Mouse (Mus musculus): ENCODE measurements at regions not wholly inside any gene's neighbourhood (a gene's known extent, or its start where the extent isn't known, plus 50 kb on each side); places are given as distances from the start of the nearest gene placed in this dataset.

DNA sequence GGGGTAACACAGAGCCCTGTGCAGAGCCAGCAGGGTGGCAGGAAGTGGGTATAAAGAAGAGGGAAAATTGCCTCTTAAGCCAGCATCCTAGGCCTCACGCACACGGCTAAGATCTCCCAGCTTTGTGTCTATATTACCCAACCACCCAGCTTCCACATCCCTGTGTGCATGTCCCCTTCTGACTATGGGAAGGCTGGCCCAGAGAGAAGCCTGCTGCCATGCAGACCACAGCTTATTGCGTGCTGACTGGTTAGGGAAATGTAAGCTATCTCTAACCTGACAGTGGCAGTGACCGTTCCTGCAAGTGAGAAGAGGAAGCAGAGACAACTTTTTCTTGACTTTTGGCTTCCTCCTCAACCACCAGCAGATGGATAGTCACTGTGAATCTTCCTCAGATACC, 136.7 kb upstream of the Agap1 start:
- no peaks in the 10 kb centered on the region for H3K36me3 ChIP-seq (ENCODE audit: control insufficient read depth in 1 of 2, insufficient read depth in 2 of 2, low read length in 2 of 2)
- H3K27me3 ChIP-seq (ENCODE audit: control insufficient read depth in 1 of 2, insufficient read depth in 2 of 2, low read length in 2 of 2) = no peaks in the 10 kb centered on the region
- TF ChIP-seq NRF1 (IDR thresholded peaks at IDR 0.05; ENCODE audit: insufficient read depth, low read depth, low read length, poor library complexity, severe bottlenecking) (no peak), ZC3H11A (IDR thresholded peaks at IDR 0.05; ENCODE audit: low read depth, low read length) (no peak), RAD21 (IDR thresholded peaks at IDR 0.05; ENCODE audit: low read depth, low read length) (no peak), MAFK (IDR thresholded peaks at IDR 0.05; ENCODE audit: borderline replicate concordance, low read depth, low read length) (no peak), HCFC1 (IDR thresholded peaks at IDR 0.05; ENCODE audit: low read depth, low read length) (no peak), NELFE (IDR thresholded peaks at IDR 0.05; ENCODE audit: low read depth, low read length) (no peak), USF1 (IDR thresholded peaks at IDR 0.05; ENCODE audit: low read depth, low read length) (no peak), UBTF (IDR thresholded peaks at IDR 0.05; ENCODE audit: borderline replicate concordance, insufficient read depth, low read depth, low read length) (no peak), CHD1 (IDR thresholded peaks at IDR 0.05; ENCODE audit: low read depth, low read length) (no peak), POLR2AphosphoS5 (IDR thresholded peaks at IDR 0.05; ENCODE audit: borderline replicate concordance, low read depth, low read length) (no peak), POLR2AphosphoS2 (IDR thresholded peaks at IDR 0.05; ENCODE audit: low read length) (no peak), MYB (IDR thresholded peaks at IDR 0.05; ENCODE audit: low read depth, low read length) (no peak), GABPA (IDR thresholded peaks at IDR 0.05; ENCODE audit: low read depth, low read length) (no peak), EP300 (IDR thresholded peaks at IDR 0.05; ENCODE audit: low read depth in 1 of 2, low read length in 2 of 2) (no peak), MYC (IDR thresholded peaks at IDR 0.05; ENCODE audit: low read depth, low read length) (no peak), ZMIZ1 (IDR thresholded peaks at IDR 0.05; ENCODE audit: low read depth, low read length) (no peak), ZNF384 (IDR thresholded peaks at IDR 0.05; ENCODE audit: low read depth, low read length) (no peak), ETS1 (IDR thresholded peaks at IDR 0.05; ENCODE audit: low read depth, low read length) (no peak)
- no peaks in the 10 kb centered on the region for H3K4me1 ChIP-seq (ENCODE audit: control insufficient read depth in 1 of 2, insufficient read depth in 2 of 2, low read length in 2 of 2)
- H3K27ac ChIP-seq (ENCODE audit: control insufficient read depth, low read depth, low read length) = no peak overlapping the region
- no peaks in the 10 kb centered on the region for H3K79me2 ChIP-seq (ENCODE audit: control insufficient read depth, insufficient read depth, low read length, poor library complexity)
- no peaks in the 10 kb centered on the region for H3K9me3 ChIP-seq (replicated peaks; ENCODE audit: insufficient read depth, low read length)
- H3K9ac ChIP-seq (ENCODE audit: control insufficient read depth, low read depth, low read length, poor library complexity, severe bottlenecking) = no peak overlapping the region
- H3K4me3 ChIP-seq (ENCODE audit: control insufficient read depth in 1 of 2, insufficient read depth in 1 of 2, low read depth in 2 of 2, low read length in 2 of 2) = no peak overlapping the region
- DNase-seq (ENCODE audit: low read depth, low spot score) = no peak

GRCm38 (mm10) chr1:89318663-89319062, 135.9 kb upstream of the Agap1 start:
- no peak overlapping the region for H3K4me3 ChIP-seq (ENCODE audit: control insufficient read depth in 1 of 2, insufficient read depth in 1 of 2, low read depth in 2 of 2, low read length in 2 of 2)
- no peak overlapping the region for H3K9ac ChIP-seq (ENCODE audit: control insufficient read depth, low read depth, low read length, poor library complexity, severe bottlenecking)
- no peaks in the 10 kb centered on the region for H3K4me1 ChIP-seq (ENCODE audit: control insufficient read depth in 1 of 2, insufficient read depth in 2 of 2, low read length in 2 of 2)
- no peak for DNase-seq (ENCODE audit: low read depth, low spot score)
- H3K36me3 ChIP-seq (ENCODE audit: control insufficient read depth in 1 of 2, insufficient read depth in 2 of 2, low read length in 2 of 2) = no peaks in the 10 kb centered on the region
- TF ChIP-seq ZMIZ1 (IDR thresholded peaks at IDR 0.05; ENCODE audit: low read depth, low read length) (no peak), MYB (IDR thresholded peaks at IDR 0.05; ENCODE audit: low read depth, low read length) (no peak), TAL1 (IDR thresholded peaks at IDR 0.05; ENCODE audit: low read length) (no peak), RAD21 (IDR thresholded peaks at IDR 0.05; ENCODE audit: low read depth, low read length) (no peak), CHD1 (IDR thresholded peaks at IDR 0.05; ENCODE audit: low read depth, low read length) (no peak)
- no peak overlapping the region for H3K27ac ChIP-seq (ENCODE audit: control insufficient read depth, low read depth, low read length)
- H3K9me3 ChIP-seq (replicated peaks; ENCODE audit: insufficient read depth, low read length) = no peaks in the 10 kb centered on the region
- H3K27me3 ChIP-seq (ENCODE audit: control insufficient read depth in 1 of 2, insufficient read depth in 2 of 2, low read length in 2 of 2) = no peaks in the 10 kb centered on the region
- H3K79me2 ChIP-seq (ENCODE audit: control insufficient read depth, insufficient read depth, low read length, poor library complexity) = no peaks in the 10 kb centered on the region
